Mouse (Mus musculus) stomach, postnatal 0 days (tissue): ENCODE measurements around the gene Lrguk.

Experiments
- CTCF ChIP-seq: IDR thresholded peaks from 2 replicates; pipeline ENCODE4 v1.5.1; 2016; ENCODE audit warnings: antibody characterized with exemption, low read depth, mild to moderate bottlenecking, moderate library complexity
- EP300 ChIP-seq: optimal IDR thresholded peaks from 2 replicates; pipeline ENCODE3; 2016; ENCODE audit warnings: antibody characterized with exemption

- TF ChIP-seq CTCF (no peak), EP300 (no peak)
These were observed 42.7 kb downstream of the Lrguk start for GRCm38 (mm10) chr6:34071936-34072335.
